Mouse (Mus musculus) cortical plate, adult 2 months (tissue): ENCODE data around the gene Mrps30.
"Not testable (repeated sequence)": the region's sequence is repeated elsewhere in the genome, so short reads cannot be mapped to it uniquely, and the experiment has no call there.

Experiments used
- CTCF ChIP-seq: fragments of 200-500 bp; IDR thresholded peaks from 2 replicates; pipeline ENCODE4 v1.5.1; 2011; ENCODE audit warnings: mild to moderate bottlenecking, control low read depth, low read length; ENCODE audit not compliant: insufficient read depth; ENCODE audit errors: extremely low read depth
- POLR2A ChIP-seq: fragments of 200-500 bp; IDR thresholded peaks from 2 replicates; pipeline ENCODE4 v1.6.1; 2011; ENCODE audit warnings: mild to moderate bottlenecking, low read length, control low read depth; ENCODE audit not compliant: insufficient read depth; ENCODE audit errors: extremely low read depth

GRCm38 (mm10) chr13:118387448-118387801, 373 bp upstream of the Mrps30 start:
- not testable (repeated sequence) for TF ChIP-seq CTCF, POLR2A
